In the genomic region with DNA sequence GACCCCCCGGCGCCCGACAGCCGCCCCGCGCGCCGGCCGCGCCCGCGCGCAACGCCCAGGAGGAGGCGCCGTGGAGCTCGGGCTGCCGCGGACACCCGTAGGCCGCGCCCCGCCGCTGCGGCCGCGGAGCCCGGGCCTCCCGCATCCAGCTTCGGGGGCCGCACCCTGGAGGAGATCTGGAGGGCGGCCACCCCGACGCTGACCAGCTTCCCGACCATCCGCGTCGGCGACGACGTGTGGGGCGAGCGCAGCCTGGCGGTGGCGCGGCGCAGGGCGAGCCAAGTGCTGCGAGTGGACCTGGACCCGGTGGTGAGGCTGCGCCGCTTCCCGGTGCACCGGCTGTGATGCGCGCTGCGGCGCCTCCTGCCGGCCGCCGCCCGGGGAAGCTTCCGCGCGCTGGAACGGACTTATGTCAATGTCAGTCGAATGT, we compare ENCODE assay signal across 8 mouse cellular contexts. TPM values are rescaled to one million over a fixed set of nuclear protein-coding genes. Genes with fewer than 3 reads are reported as not detected.
DNase-seq lines count a peak whose midpoint lies in the region; ATAC-seq lines count a peak whose summit lies in the region.

No protein-coding gene starts in this region.

- ATAC-seq in hindbrain, embryonic 13.5 days (ENCODE audit: low FRiP score), result peak; percentile 87

- H3K4me1 ChIP-seq in hindbrain, embryonic 13.5 days (replicated peaks), result peaks cover 31% of the 10 kb centered on the region

- H3K9me3 ChIP-seq in hindbrain, embryonic 13.5 days, result no peaks in the 10 kb centered on the region

- 0% methylated on average over 57 of the region's 67 CpGs for WGBS in hindbrain, embryonic 13.5 days

- H3K27ac ChIP-seq in hindbrain, embryonic 13.5 days, result peak overlapping the region; percentile 96

- H3K36me3 ChIP-seq in hindbrain, embryonic 13.5 days, result no peaks in the 10 kb centered on the region

- peak; percentile 40 for DNase-seq in R1 (ENCODE audit: low read depth, low spot score)
- peak; percentile 85 to 88 for DNase-seq in cerebellum, postnatal 14 days
- peak; percentile 80 to 84 for DNase-seq in frontal cortex, postnatal 14 days (ENCODE audit: low spot score in 2 of 2)
- DNase-seq in layer of hippocampus, postnatal 25 days (ENCODE audit: extremely low spot score in 1 of 2, low spot score in 1 of 2), result peak; percentile 74 to 85
- DNase-seq in lung, postnatal 14 days, result peak; percentile 86
- DNase-seq in ovary, postnatal 36 days (ENCODE audit: low spot score), result peak; percentile 88
- DNase-seq in thymus, postnatal 25 days, result peak; percentile 91

- H3K4me3 ChIP-seq in hindbrain, embryonic 13.5 days, result peak overlapping the region; percentile 80

- peak overlapping the region; percentile 97 for H3K9ac ChIP-seq in hindbrain, embryonic 13.5 days

- H3K27me3 ChIP-seq in hindbrain, embryonic 13.5 days, result no peaks in the 10 kb centered on the region

- peak overlapping the region; percentile 73 for H3K4me2 ChIP-seq in hindbrain, embryonic 13.5 days

RNA-seq across cellular contexts. Expression of gene Ccdc71l, which starts 0.8 kb away (rescaled TPM):
- 3.5 TPM in 2 replicates for polyA plus RNA-seq in hindbrain, embryonic 13.5 days (2015; fragmentation: Nextera tagmentation; extraction: Ambion mirVana)
- 10 to 100 TPM; 28.6 to 33.8 TPM for total RNA-seq in layer of hippocampus, postnatal 25 days (2021)

Comparison
In these comparisons a context has a peak if more than half of its experiments do, and no peak if none do; other contexts are left out.
1. Peak in every context shown above with its lines: DNase-seq, ATAC-seq, H3K4me3 ChIP-seq and H3K27ac ChIP-seq.
2. DNase-seq: peak in every context shown above with its lines; median percentile 91 in thymus, postnatal 25 days; 88 in ovary, postnatal 36 days; 86 in cerebellum, postnatal 14 days; 86 in lung, postnatal 14 days; 82 in frontal cortex, postnatal 14 days; 80 in layer of hippocampus, postnatal 25 days; 40 in R1.